Mouse (Mus musculus): ENCODE data around the gene Cd8b1.

DNA sequence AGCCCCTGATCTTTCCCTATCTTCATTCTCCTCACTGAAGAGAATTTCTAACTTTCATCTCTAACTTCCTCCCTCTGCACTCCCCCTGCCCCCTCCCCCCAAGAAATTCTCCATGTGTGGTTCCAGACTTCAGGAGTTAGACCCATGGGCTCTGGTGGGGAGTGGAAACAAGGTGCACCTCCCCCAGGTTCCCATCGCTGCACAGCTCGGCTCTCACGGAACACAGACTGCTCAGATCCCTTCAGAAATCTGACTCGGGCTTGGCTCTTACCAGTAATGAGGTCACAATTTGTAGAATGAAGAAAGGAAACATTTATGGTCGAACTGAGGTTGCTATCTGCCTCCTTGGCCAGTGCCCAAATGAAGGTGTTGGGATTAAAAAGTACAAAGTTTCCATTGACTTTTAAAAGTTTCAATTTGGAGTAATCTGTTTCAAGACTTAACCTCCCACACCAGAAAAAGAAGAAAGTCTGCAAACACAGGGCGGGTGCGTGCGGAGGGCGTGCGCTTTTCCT, 38.6 kb downstream of the Cd8b1 start:
- TF ChIP-seq CTCF (IDR thresholded peaks at IDR 0.05) (no peak), POLR2A (IDR thresholded peaks at IDR 0.05; ENCODE audit: insufficient read depth, low read depth, low read length) (no peak)

Data from heart, adult 2 months (tissue).